9 mouse cellular contexts compared by ENCODE assay signal in genomic region chr14:78627516-78628275, GRCm38 (mm10).
DNase-seq lines count a peak whose midpoint lies in the region; ATAC-seq lines count a peak whose summit lies in the region.
"Had no signal": no experiment of that assay in that cellular context is flagged by ENCODE, and none has a peak within 500 bp of the region (broad histone marks: within the 10 kb centered on the region; RNA-seq: fewer than 3 reads in every experiment).

No protein-coding gene starts in this region.

- H3K9me3 ChIP-seq in heart, embryonic 10.5 days = no peaks in the 10 kb centered on the region
- no peaks in the 10 kb centered on the region for H3K9me3 ChIP-seq in forebrain, embryonic 11.5 days (ENCODE audit: control insufficient read depth, low read length)
- H3K9me3 ChIP-seq: neural tube, embryonic 12.5 days had no signal

- peak; percentile 30 for DNase-seq in heart, adult 8-10 months (ENCODE audit: low spot score)
- no peak for DNase-seq in heart, embryonic 10.5 days (ENCODE audit: low spot score)
- peak; percentile 31 for DNase-seq in urinary bladder, postnatal 14 days (ENCODE audit: low spot score)
- no peak for DNase-seq in urinary bladder, adult 2 months (ENCODE audit: low spot score)
- peak; percentile 24 for DNase-seq in cerebellum, adult 9-11 months
- DNase-seq in left cerebral cortex, postnatal 14 days (ENCODE audit: low spot score in 2 of 2) = peak; percentile 44 to 58
- DNase-seq in forebrain, embryonic 11.5 days (ENCODE audit: low spot score) = no peak
- no peak for DNase-seq in gastrocnemius, adult 8-10 months (ENCODE audit: low spot score in 2 of 2)

- no peaks in the 10 kb centered on the region for H3K27me3 ChIP-seq in heart, embryonic 10.5 days (ENCODE audit: insufficient read depth, poor library complexity, severe bottlenecking)
- no peaks in the 10 kb centered on the region for H3K27me3 ChIP-seq in forebrain, embryonic 11.5 days (ENCODE audit: control insufficient read depth, insufficient read depth, low read length)
- H3K27me3 ChIP-seq: neural tube, embryonic 12.5 days had no signal

- H3K9ac ChIP-seq in forebrain, embryonic 11.5 days (ENCODE audit: low read length) = no peak overlapping the region
- H3K9ac ChIP-seq: neural tube, embryonic 12.5 days had no signal

- 77% methylated on average over 21 of the region's 21 CpGs for WGBS in heart, embryonic 10.5 days
- 86% methylated on average over 21 of the region's 21 CpGs for WGBS in forebrain, embryonic 11.5 days

- H3K36me3 ChIP-seq in heart, embryonic 10.5 days = peaks cover 3% of the 10 kb centered on the region; the same call in 1 of the 2 replicates
- H3K36me3 ChIP-seq in forebrain, embryonic 11.5 days (ENCODE audit: control insufficient read depth, insufficient read depth, low read length) = no peaks in the 10 kb centered on the region

- intact Hi-C loops in left cerebral cortex, postnatal 14 days (cut with DNase I) = no loop called here

- 0 out of 2 replicates have a peak, but pooled peaks cover 5% of the 10 kb centered on the region for H3K4me1 ChIP-seq in heart, embryonic 10.5 days
- H3K4me1 ChIP-seq in forebrain, embryonic 11.5 days (replicated peaks; ENCODE audit: control insufficient read depth, insufficient read depth, low read length) = no peaks in the 10 kb centered on the region

- no peak overlapping the region for H3K27ac ChIP-seq in heart, embryonic 10.5 days
- H3K27ac ChIP-seq in forebrain, embryonic 11.5 days (ENCODE audit: low read depth, low read length) = no peak overlapping the region
- H3K27ac ChIP-seq: neural tube, embryonic 12.5 days had no signal

- ATAC-seq in forebrain, embryonic 11.5 days (replicated peaks; ENCODE audit: low FRiP score) = no peak

- no peak overlapping the region for H3K4me3 ChIP-seq in heart, embryonic 10.5 days
- H3K4me3 ChIP-seq in forebrain, embryonic 11.5 days (ENCODE audit: low read depth, low read length) = no peak overlapping the region
- H3K4me3 ChIP-seq: neural tube, embryonic 12.5 days had no signal

- no peak overlapping the region for H3K4me2 ChIP-seq in forebrain, embryonic 11.5 days (ENCODE audit: low read depth, low read length, severe bottlenecking)
- H3K4me2 ChIP-seq: neural tube, embryonic 12.5 days had no signal

Comparison
In these comparisons a context has a peak if more than half of its experiments do, and no peak if none do; other contexts are left out.
1. DNase-seq: peak in heart, adult 8-10 months (single experiment), urinary bladder, postnatal 14 days (single experiment), cerebellum, adult 9-11 months (single experiment) and left cerebral cortex, postnatal 14 days (2 of 2); none in heart, embryonic 10.5 days (single experiment), urinary bladder, adult 2 months (single experiment), forebrain, embryonic 11.5 days (single experiment) and gastrocnemius, adult 8-10 months (0 of 2).